Mouse (Mus musculus) Patski (cell line): Measurements from ENCODE around the gene Htra2. TPM values are rescaled to one million over a fixed set of nuclear protein-coding genes. Genes with fewer than 3 reads are reported as not detected.

Source experiments
- ATAC-seq: fragments of 100-300 bp; one replicate; pipeline ENCODE4 v1.8.0; 2021
- CTCF ChIA-PET: fragments of 350-600 bp; sonication (Branson Sonifier 250); formaldehyde crosslinking; loops from one replicate; lab custom pipeline; 2022; ENCODE audit warnings: inconsistent platforms; lab: Charles Lee
- POLR2A ChIA-PET: fragments of 350-600 bp; sonication (Branson Sonifier 250); formaldehyde crosslinking; loops from one replicate; lab custom pipeline; 2022; ENCODE audit warnings: antibody characterized with exemption, inconsistent platforms; lab: Charles Lee
- DNase-seq: peaks from one replicate; pipeline ENCODE4 v3.0.0-alpha.2; 2011; ENCODE audit warnings: low read depth, low spot score
- H3K27me3 ChIP-seq: fragments of 371-371 bp; one replicate; pipeline ENCODE4 v1.5.1; 2021
- CTCF ChIP-seq: fragments of 100-300 bp; IDR thresholded peaks from one replicate; pipeline ENCODE4 v1.5.1; 2021
- in situ Hi-C: fragments of 300-500 bp; cut with MboI; formaldehyde crosslinking; loops from 3 replicates; pipeline ENCODE4 v1.11.1; 2018; ENCODE audit warnings: low pct_unique_long_range_greater_than_20kb, mixed read lengths
- polyA plus RNA-seq: library from polyadenylated mRNA; unstranded; gene quantifications from one replicate; pipeline ENCODE4 v1.2.3, GENCODE M21; 2021

The Htra2 gene
- polyA plus RNA-seq, 1 experiment from 2014 or later, result 63.1 TPM

DNA sequence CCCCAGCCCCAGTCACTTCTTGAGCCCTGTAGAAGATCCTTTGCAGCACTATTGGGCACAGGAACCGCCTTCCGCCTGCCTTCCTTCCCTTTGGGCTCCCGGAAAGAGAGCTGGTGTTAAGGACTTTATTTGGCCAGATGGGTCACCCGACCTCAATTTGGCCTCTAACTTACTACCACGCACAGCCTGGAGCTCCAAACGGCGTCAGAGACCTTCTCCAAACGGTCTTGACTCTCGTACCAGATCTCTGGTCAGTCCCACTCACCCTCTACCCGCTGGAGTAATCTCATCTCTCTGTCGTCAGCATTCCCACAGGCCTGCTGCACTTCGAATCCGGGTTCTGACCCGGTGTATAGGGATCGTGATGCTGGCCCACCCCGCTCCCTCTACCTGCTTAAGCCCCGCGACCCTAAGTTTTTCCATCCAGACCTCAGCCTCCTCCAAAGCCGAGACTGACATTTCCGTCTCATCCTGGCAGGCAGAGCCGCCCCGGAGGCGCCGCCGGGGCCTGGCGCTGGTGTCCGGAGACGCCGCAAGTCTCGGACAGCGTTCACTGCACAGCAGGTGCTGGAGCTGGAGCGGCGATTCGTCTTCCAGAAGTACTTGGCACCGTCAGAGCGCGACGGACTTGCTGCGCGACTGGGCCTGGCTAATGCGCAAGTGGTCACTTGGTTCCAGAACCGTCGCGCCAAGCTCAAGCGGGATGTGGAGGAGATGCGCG lies 32.3 kb upstream of the Htra2 start:
- ATAC-seq, result no peak
- peaks cover 8% of the 10 kb centered on the region for H3K27me3 ChIP-seq
- CTCF ChIA-PET, result interaction anchor here (1.1 kb wide), 2 partner anchors 9 to 90 kb away, joined by 3 read pairs; no protein-coding TSS in a partner anchor
- POLR2A ChIA-PET, result interaction anchor here (0.9 kb wide), 1 partner anchor 9 kb away, joined by 3 read pairs; no protein-coding TSS in a partner anchor
- DNase-seq, result no peak
- TF ChIP-seq CTCF, result no peak
- in situ Hi-C loops, result no loop called here

DNA sequence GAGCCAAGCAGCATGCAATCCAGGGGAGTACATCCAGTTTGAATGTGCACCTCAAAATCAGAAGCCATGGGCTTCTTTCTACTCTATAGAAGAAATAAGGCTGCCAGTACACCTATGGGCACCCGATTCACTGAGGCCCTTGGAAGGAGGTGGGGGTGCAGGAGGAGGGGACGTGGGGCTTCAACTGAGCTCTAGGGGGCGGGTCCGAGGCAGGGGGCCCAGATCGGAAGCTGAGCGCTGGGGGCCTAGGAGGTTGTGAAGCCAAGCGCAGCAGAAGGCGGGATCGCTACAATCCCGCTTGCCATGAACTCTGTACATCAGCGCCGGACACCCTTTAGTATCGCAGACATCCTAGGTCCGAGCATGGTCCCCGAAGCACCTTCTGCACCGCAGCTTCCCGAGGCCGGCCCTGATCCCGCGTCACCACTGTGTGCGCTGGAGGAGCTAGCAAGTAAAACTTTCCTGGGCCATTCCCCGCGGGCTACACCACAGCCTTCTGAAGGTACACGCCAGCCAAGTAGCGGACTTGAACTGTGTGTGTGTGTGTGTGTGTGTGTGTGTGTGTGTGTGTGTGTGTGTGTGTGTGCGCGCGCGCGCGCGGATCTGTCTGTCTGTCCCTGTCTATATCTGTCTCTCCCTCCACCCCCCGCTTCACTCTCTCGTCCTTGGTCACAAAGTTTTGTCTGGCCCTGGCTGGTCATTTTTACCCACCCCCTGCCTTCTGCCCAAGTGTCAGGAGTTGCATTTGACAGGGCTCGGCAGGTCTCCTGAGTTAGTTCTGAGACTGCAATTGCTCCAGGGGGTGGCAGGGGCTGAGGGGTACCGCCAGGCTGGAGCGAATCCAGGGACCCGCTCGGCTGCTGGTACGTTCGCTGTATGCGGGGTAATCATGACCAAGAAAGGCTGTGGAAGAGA lies 31.3 kb upstream of the Htra2 start, which contains the start of gene Lbx2:
Gene Lbx2, plus strand, starts transcription at position 247 of the 915 bp plus-strand sequence.
- ChIA-PET POLR2A (no interaction called here), CTCF (interaction anchor here (1.1 kb wide), 1 partner anchor 8 kb away, joined by 3 read pairs; no protein-coding TSS in a partner anchor)
- no peak for TF ChIP-seq CTCF
- no peak for ATAC-seq
- in situ Hi-C loops, result no loop called here
- peaks cover 8% of the 10 kb centered on the region for H3K27me3 ChIP-seq
- DNase-seq, result no peak

DNA sequence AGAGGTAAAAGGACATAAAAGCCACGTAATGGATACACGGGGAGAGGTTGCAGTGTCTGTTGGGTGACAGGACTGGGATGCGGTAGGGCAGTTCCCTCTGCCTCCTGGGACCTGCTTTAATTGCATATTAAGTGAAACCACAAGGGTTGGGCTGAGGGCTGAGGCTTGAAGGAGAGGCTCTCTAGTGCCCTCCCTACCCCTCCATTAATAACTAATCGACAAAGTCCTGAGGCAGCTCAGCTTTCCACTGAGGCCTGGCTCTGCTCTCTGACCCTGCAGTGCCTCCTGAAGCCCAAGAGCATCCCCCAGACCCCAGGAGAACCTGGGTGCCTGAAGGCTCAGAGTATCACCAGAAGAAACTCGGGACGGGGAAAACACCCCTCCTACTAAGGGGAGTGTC lies 29.4 kb upstream of the Htra2 start:
- ATAC-seq, result peak; percentile 12
- peaks cover 8% of the 10 kb centered on the region for H3K27me3 ChIP-seq

DNA sequence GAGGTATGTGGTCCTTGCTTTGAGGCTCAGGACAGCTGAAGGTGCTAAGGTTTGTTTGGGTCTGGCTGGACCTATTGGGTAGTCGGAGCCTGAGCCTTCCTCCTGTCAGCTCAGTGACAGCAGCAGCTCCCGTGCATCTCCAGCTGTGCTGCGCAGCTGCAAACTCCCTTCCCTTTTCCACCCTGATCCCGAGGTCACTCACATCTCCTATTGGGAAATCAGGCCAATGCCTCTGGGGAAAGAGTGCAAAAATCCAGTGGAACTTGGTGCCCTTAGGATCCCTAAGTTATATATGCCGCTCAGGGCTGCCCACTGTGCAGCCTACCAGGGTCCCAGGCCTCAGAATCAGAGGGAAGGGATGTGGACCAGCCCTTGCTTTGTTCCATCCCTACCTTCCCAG lies 28.4 kb upstream of the Htra2 start:
- ChIA-PET CTCF (interaction anchor here (1.1 to 3.2 kb wide), 3 partner anchors 18 to 87 kb away, joined by 3 to 11 read pairs (median 3); partner anchors contain the start of genes Ccdc142 and Gm42688), POLR2A (no interaction called here)
- in situ Hi-C loops, result loop anchor here (5.0 kb wide), 1 partner anchor 161 kb away; no protein-coding TSS in a partner anchor
- DNase-seq (no peak), ATAC-seq (no peak)
- H3K27me3 ChIP-seq, result peaks cover 8% of the 10 kb centered on the region
- no peak for TF ChIP-seq CTCF

More for the DNA sequence above, 29.4 kb upstream of the Htra2 start:
- ChIA-PET CTCF (interaction anchor here (1.5 to 3.2 kb wide), 2 partner anchors 17 to 88 kb away, joined by 3 to 11 read pairs; partner anchors contain the start of genes Ccdc142 and Gm42688), POLR2A (no interaction called here)
- no peak for DNase-seq
- in situ Hi-C loops, result loop anchor here (5.0 kb wide), 1 partner anchor 162 kb away; no protein-coding TSS in a partner anchor
- no peak for TF ChIP-seq CTCF

DNA sequence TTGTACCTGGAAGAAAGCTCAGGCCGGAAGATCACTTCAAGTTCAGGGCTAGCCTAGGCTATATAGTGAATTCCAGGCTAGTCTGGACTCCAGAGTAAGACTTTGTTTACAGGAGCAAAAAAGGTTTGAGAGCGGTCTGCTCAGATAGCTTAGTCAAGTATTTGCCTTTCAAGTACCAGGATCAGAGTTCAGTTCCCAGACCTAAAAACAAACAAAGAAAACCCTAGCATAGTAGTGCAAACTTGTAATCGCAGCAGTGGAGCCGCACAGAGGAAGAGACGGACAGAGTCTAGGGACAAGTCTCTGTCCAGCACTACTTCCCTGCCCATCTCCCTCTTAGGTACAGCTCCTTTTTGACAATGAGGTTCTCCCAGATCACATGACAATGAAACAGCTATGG lies 25.1 kb upstream of the Htra2 start:
- CTCF ChIA-PET, result interaction anchor here (1.2 to 1.7 kb wide), 4 partner anchors 10 to 84 kb away, joined by 3 to 8 read pairs (median 6); partner anchors contain the start of genes Ccdc142 and Gm42688
- in situ Hi-C loops, result loop anchor here (5.0 kb wide), 1 partner anchor 158 kb away; no protein-coding TSS in a partner anchor
- H3K27me3 ChIP-seq, result no peaks in the 10 kb centered on the region
- DNase-seq (no peak), ATAC-seq (no peak)
- no peak for TF ChIP-seq CTCF
- POLR2A ChIA-PET, result no interaction called here

DNA sequence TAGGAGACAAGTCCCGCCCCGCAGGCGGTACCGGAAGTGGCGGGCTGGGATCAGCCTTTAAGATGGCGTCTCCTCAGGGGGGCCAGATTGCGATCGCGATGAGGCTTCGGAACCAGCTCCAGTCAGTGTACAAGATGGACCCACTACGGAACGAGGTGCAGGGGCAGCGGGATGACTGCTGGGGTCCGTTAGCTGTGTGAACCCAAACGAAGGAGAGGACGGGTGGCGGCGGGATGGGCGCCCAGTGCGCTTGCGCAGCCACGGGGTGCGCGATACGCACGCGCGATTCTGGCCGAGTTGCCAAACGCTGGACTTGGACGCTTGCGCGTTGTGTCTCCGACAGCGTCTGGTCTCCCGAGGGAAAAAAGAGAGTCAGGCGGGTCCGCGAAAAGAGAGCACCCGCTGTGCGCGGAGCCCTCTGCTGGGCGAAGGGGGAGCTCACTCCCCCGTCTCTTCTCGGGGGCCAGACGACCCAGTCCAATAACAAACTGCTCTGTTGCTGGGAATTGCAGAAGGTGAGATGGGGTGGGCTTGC lies 23.3 kb upstream of the Htra2 start:
- peaks cover 7% of the 10 kb centered on the region for H3K27me3 ChIP-seq
- peak; percentile 75 for ATAC-seq
- in situ Hi-C loops, result no loop called here
- no peak for TF ChIP-seq CTCF
- CTCF ChIA-PET, result interaction anchor here (0.7 to 1.8 kb wide), 7 partner anchors 9 to 87 kb away, joined by 3 to 13 read pairs (median 4); partner anchors contain the start of genes Ccdc142 and Gm42688
- DNase-seq, result peak; percentile 74
- POLR2A ChIA-PET, result interaction anchor here (0.5 to 1.7 kb wide), 9 partner anchors 10 to 105 kb away, joined by 3 to 7 read pairs (median 3); partner anchors contain the start of genes Aup1, Htra2, Rtkn and Wbp1

DNA sequence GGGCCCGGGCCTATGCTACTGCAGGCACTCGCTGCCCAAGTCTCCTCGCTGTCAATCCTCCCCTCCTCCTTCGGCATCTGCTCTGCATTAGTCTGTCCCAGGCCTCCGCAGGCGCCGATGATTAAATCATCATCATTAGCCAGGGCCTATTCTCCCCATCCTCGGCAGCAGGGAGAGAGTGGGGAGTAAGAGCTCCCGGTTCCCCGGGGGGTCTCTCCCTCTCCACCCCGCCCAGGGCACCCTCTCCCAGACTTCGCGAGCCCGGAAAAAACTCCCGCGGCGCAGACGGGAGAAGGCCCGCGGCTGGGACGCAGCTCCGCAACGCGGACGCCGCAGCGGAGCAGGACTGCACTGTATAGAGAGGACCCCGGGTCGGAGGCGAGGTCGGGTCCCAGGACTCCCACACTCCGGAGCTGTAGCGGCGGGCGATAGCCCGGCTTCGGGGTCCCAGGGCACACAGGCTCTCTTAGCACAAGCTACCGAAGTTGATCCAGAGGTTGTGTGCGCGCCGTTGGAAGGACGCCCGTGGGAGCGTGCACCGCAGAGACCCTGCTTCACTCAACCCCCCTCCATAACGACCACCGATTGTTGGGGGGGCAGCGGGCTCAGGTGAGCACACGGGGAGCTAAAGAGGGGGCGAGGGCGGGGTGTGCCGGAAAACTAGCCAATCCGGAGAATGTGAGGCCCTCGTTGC lies 22.7 kb upstream of the Htra2 start, which contains the start of gene Pcgf1:
Gene Pcgf1, plus strand, starts transcription at position 240 of the 694 bp plus-strand sequence.
- CTCF ChIA-PET, result interaction anchor here (0.7 to 1.8 kb wide), 7 partner anchors 9 to 87 kb away, joined by 3 to 13 read pairs (median 4); partner anchors contain the start of genes Ccdc142 and Gm42688
- peak; percentile 51 for ATAC-seq
- no peak for TF ChIP-seq CTCF
- POLR2A ChIA-PET, result interaction anchor here (1.0 to 1.7 kb wide), 7 partner anchors 18 to 81 kb away, joined by 3 to 7 read pairs (median 3); partner anchors contain the start of genes Aup1, Htra2, Rtkn and Wbp1
- H3K27me3 ChIP-seq, result peaks cover 7% of the 10 kb centered on the region
- in situ Hi-C loops, result no loop called here
- no peak for DNase-seq

DNA sequence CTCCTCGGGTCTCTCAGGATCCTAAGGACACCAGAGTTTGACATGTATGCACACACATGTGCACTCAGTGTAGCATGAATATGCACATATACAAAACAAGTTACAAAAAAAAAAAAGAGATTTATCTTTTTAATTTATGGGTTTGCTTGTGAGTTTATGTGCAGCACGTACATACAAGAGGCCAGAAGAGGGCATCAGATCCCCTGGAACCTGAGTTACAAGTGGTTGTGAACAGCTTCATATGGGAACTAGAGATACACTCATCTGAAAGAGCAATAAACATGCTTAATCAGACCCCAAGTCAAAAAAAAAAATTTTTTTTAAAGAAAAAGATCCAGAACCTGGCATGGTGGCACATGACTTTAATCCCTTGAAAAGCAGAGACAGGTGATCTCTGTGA lies 19.9 kb upstream of the Htra2 start:
- DNase-seq, result no peak
- no peak for ATAC-seq
- POLR2A ChIA-PET, result no interaction called here
- peaks cover 32% of the 10 kb centered on the region for H3K27me3 ChIP-seq
- CTCF ChIA-PET, result interaction anchor here (0.7 to 2.4 kb wide), 4 partner anchors 26 to 78 kb away, joined by 3 to 15 read pairs (median 7); partner anchors contain the start of genes Ccdc142 and Gm42688
- TF ChIP-seq CTCF, result no peak
- in situ Hi-C loops, result no loop called here

DNA sequence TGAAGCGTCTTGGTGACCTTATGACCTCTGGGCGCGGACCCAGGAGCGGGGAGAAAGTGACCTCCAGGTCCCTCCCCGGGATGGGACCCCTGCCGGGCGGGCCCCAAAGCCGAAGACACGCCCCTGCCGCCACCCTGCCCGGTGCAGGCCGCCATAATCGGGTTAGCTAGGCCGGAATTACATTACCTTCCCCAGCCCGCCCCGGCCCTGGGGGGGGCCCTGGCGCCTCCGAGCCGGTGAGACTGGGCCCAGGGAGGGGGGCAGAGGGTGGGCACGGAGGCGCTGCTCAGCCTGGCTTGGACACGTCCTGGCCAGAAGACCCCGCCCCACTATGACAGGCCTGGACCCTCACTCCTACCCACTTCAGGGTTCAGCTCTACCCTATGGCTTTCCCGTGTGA lies 16.1 kb upstream of the Htra2 start:
- CTCF ChIA-PET, result no interaction called here
- ATAC-seq, result no peak

More for the DNA sequence above, 16.1 kb upstream of the Htra2 start:
- no peak for DNase-seq
- POLR2A ChIA-PET, result no interaction called here
- in situ Hi-C loops, result no loop called here
- no peak for TF ChIP-seq CTCF
- peaks cover 57% of the 10 kb centered on the region for H3K27me3 ChIP-seq
